10 mouse cellular contexts compared by ENCODE assay signal in the genomic region with DNA sequence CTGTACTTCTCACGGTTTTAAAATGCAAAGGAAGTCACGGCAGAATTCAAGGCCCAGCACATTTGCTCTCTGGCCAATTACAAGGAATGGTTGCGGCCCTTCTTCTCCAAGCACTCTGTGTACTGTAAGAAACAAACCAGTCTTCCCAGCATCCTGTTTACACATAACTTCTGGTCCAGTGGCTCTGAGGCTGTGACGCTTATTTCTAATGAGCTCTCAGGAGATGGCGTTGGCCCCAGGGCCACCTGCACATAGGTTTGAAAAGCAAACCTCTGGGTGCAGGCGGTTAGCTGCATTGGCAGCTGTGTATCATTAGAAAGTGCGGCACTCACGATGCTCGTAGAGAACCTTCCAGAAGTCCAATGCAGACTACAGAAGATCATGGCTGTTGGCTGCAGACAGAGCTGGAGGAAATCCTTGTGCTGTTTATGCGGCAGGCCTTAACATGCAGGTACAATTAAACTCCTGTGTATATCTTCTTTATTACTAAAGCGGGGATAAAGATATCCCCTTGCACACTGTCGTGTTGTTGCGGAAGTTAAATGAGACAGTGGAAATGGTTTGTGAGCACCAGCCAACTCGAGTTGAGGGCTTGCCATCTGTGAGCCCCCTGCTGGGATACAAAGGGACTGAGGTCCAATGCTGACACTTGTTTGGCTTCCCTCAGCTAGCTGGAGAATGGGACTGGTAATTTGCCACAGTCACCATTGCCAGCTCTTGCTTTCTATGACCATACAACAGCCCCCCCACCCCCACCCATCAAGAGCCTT.
DNase-seq lines count a peak whose midpoint lies in the region; ATAC-seq and TF ChIP-seq lines count a peak whose summit lies in the region.
"Had no signal": no experiment of that assay in that cellular context is flagged by ENCODE, and none has a peak within 500 bp of the region (broad histone marks: within the 10 kb centered on the region; RNA-seq: fewer than 3 reads in every experiment).

No protein-coding gene starts in this region.

- no peak for TF ChIP-seq POLR2A in lung, adult 2 months (IDR thresholded peaks at IDR 0.05; ENCODE audit: borderline replicate concordance, extremely low read depth, low read depth, low read length)

- H3K4me2 ChIP-seq in lung, embryonic 14.5 days, result no peak overlapping the region
- H3K4me2 ChIP-seq in neural tube, embryonic 15.5 days, result no peak overlapping the region
- H3K4me2 ChIP-seq: heart, embryonic 13.5 days had no signal

- no peaks in the 10 kb centered on the region for H3K9me3 ChIP-seq in lung, embryonic 14.5 days (ENCODE audit: low read depth, low read length)
- no peaks in the 10 kb centered on the region for H3K9me3 ChIP-seq in neural tube, embryonic 15.5 days (replicated peaks)
- H3K9me3 ChIP-seq: heart, embryonic 13.5 days had no signal

- 0 out of 2 replicates have a peak, but pooled peaks cover 12% of the 10 kb centered on the region for H3K4me1 ChIP-seq in lung, embryonic 14.5 days (ENCODE audit: insufficient read depth)
- peaks cover 3% of the 10 kb centered on the region for H3K4me1 ChIP-seq in lung, adult 2 months (ENCODE audit: control insufficient read depth, insufficient read depth, low read length)
- H3K4me1 ChIP-seq in neural tube, embryonic 15.5 days, result peaks cover 2% of the 10 kb centered on the region; the same call in 1 of the 2 replicates

- 66% methylated on average over 14 of the region's 14 CpGs for WGBS in lung, embryonic 14.5 days
- WGBS in lung, adult 2 months, result 57% methylated on average over 14 of the region's 14 CpGs
- 63% methylated on average over 14 of the region's 14 CpGs for WGBS in neural tube, embryonic 15.5 days

- ATAC-seq in frontal cortex, adult (ENCODE audit: low TSS enrichment), result peak; percentile 21; the same call in 1 of the 2 replicates
- no peak for ATAC-seq in lung, embryonic 14.5 days (ENCODE audit: insufficient read depth)
- ATAC-seq in neural tube, embryonic 15.5 days (ENCODE audit: low FRiP score), result peak; percentile 75; the same call in 1 of the 2 replicates

- peak; percentile 52 for TF ChIP-seq CTCF in lung, embryonic 14.5 days (IDR thresholded peaks at IDR 0.05; ENCODE audit: low read depth)
- no peak for TF ChIP-seq CTCF in lung, adult 2 months (IDR thresholded peaks at IDR 0.05; ENCODE audit: insufficient read depth, low read length)

- no peaks in the 10 kb centered on the region for H3K27me3 ChIP-seq in lung, embryonic 14.5 days (ENCODE audit: insufficient read depth, low read length)
- no peaks in the 10 kb centered on the region for H3K27me3 ChIP-seq in neural tube, embryonic 15.5 days (replicated peaks)
- H3K27me3 ChIP-seq: heart, embryonic 13.5 days had no signal

- no peaks in the 10 kb centered on the region for H3K36me3 ChIP-seq in lung, embryonic 14.5 days (ENCODE audit: insufficient read depth)
- no peaks in the 10 kb centered on the region for H3K36me3 ChIP-seq in neural tube, embryonic 15.5 days
- H3K36me3 ChIP-seq: heart, embryonic 13.5 days had no signal

- H3K27ac ChIP-seq in lung, embryonic 14.5 days (ENCODE audit: low read depth), result no peak overlapping the region
- 0 out of 2 replicates have a peak overlapping the region, but pooled peaks have one; percentile 18 for H3K27ac ChIP-seq in neural tube, embryonic 15.5 days (replicated peaks)
- H3K27ac ChIP-seq: heart, embryonic 13.5 days; macrophage had no signal

- H3K9ac ChIP-seq in lung, embryonic 14.5 days, result no peak overlapping the region
- no peak overlapping the region for H3K9ac ChIP-seq in neural tube, embryonic 15.5 days (replicated peaks)
- H3K9ac ChIP-seq: heart, embryonic 13.5 days had no signal

- no peak for DNase-seq in frontal cortex, adult 2 months (ENCODE audit: extremely low spot score in 1 of 2, low spot score in 1 of 2)
- DNase-seq in lung, embryonic 14.5 days, result peak; percentile 69
- DNase-seq in lung, adult 2 months, result no peak
- DNase-seq in frontal cortex, postnatal 14 days (ENCODE audit: low spot score in 2 of 2), result peak; percentile 28 to 33
- no peak for DNase-seq in retina, embryonic 14.5 days (ENCODE audit: low spot score)
- DNase-seq in gastrocnemius, postnatal 25 days, result no peak

- H3K4me3 ChIP-seq in lung, embryonic 14.5 days (ENCODE audit: low read depth, low read length), result no peak overlapping the region
- H3K4me3 ChIP-seq in lung, adult 2 months (replicated peaks; ENCODE audit: extremely low read depth, low read depth, low read length), result no peak overlapping the region
- H3K4me3 ChIP-seq in neural tube, embryonic 15.5 days (replicated peaks), result no peak overlapping the region
- H3K4me3 ChIP-seq: heart, embryonic 13.5 days had no signal

Comparison
In these comparisons a context has a peak if more than half of its experiments do, and no peak if none do; other contexts are left out.
1. DNase-seq: peak in lung, embryonic 14.5 days (single experiment) and frontal cortex, postnatal 14 days (2 of 2); none in frontal cortex, adult 2 months (0 of 2), lung, adult 2 months (single experiment), retina, embryonic 14.5 days (single experiment) and gastrocnemius, postnatal 25 days (single experiment).